Mouse (Mus musculus) layer of hippocampus, postnatal 10 days (tissue): Measurements from ENCODE around the gene Pdgfb. TPM values are rescaled to one million over a fixed set of nuclear protein-coding genes. Genes with fewer than 3 reads are reported as not detected.

Experiments used
- DNase-seq, 2 experiments: peaks; one replicate each; pipeline ENCODE4 v3.0.0; 2021; ENCODE audit warnings: low spot score in 2 of 2
- total RNA-seq, 2 experiments: library from RNA; stranded (reverse); gene quantifications; 2 replicates each; pipeline ENCODE4 v1.2.3; 2021

The Pdgfb gene
- total RNA-seq, 2 experiments from 2014 or later = 51.3 to 51.6 TPM

GRCm38 (mm10) chr15:80035341-80035885, 20.6 kb upstream of the Pdgfb start:
- DNase-seq = no peak

DNA sequence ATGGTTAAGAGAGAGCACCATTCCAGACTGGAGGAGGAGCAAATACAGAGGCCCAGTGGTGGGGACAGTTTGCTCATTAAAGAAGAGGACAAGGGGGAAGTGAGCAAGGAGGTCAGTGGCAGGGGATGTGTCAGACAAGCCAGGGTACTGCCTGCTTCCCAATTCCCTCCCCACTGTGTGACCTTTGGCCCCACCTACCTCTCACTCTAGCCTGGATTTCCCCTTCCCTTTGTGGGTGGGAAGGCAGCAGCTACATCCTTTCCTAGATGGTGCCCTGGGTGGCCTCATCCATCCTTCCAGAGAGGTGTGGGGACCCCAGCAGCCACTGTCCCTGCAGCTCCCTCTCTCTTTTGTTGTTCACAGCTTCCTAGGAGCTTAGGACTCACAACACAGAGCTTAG, 20.1 kb upstream of the Pdgfb start:
- DNase-seq = no peak

GRCm38 (mm10) chr15:80034366-80034765, 19.6 kb upstream of the Pdgfb start:
- DNase-seq = no peak

DNA sequence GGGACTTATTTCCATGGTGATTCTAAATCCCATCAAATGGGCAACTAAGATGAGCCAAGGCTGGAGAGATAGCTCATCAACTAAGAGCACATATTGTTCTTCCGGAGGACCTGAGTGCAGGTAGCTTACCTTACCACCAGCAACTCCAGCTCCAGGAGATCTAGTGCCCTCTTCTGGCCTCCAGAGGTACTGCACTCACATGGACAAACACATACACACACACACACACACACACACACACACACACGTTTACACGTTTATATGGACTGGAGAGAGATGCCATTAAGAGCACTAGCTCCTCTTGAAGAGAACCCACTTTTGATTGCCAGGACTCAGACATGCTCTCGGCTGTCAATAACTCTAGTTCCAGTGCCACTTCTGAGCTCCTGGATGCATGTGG, 16.4 kb upstream of the Pdgfb start:
- no peak for DNase-seq

- DNase-seq = no peak
These were observed 15.6 kb upstream of the Pdgfb start for GRCm38 (mm10) chr15:80030399-80030798.

DNA sequence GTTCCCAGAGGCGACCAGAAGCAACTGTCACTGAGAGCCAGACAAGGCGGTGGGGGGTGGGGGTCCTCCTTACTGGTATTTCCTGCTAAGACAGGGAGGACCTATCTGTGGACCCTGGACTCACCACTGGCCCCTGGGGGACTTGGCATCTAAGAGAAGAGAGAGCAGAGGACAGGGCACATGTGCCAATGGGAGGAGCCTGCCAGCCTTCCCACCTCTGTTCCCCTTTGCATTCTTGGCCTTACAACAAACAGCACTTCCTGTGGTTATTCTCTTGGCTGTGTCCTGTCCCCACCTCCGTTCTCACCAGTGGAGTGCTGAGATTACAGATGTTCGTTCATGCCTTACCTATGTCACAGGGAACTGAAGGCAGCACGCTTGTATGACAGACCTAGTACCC, 14.1 kb upstream of the Pdgfb start:
- DNase-seq = no peak

GRCm38 (mm10) chr15:80026689-80027353, 12.0 kb upstream of the Pdgfb start:
- peak; percentile 34 to 51 for DNase-seq

- DNase-seq = no peak
These were observed 11.3 kb upstream of the Pdgfb start for GRCm38 (mm10) chr15:80026061-80026460.

GRCm38 (mm10) chr15:80025615-80026014, 10.8 kb upstream of the Pdgfb start:
- DNase-seq = no peak

DNA sequence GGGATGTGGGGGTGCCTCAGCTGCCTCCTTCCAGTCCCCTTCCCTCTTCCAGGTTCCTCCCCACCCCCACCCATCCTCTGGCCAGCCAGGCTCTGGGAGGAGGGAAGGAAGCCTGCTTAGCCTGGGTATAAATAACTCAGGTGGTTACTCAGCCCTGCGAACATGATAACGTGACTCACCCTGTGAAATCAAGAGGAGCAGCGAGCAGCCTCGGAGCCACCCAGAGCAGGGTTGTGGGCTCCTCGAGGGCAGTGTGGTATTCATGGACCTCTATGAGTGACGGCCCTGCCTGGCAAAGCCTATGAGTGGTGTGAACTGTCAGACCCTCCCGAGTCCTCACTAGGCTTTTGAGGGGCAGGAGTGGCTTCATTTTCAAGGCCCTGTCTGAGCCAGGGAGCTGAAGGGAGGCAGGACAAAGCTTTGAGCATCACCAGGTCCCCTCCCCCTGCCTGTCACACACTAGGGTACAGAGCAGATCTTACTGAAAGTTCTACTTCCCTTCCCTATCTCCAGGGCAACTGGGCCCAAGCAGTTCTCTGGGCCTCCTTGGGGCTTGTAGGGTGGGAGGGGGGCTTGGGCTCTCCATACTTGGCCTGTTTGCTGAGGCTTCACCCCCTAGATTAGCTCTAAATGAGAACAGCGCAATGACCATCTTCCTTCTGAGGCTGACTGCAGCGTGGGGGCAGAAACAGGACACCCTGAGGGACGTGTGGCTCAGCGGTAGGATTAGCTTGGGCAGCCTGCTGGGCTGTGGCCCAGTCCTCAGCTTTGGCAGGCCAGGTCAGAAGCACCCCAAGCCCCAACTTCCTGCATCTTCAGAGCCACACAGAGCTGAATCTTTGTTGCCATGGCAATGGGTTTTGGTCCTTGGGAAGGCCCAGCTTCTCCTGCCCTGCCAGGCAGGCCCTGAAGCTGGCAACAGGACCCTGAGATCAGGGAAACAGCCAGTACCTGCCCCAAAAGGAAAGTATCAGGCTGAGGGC, 9.8 kb upstream of the Pdgfb start:
- DNase-seq = no peak

GRCm38 (mm10) chr15:80020516-80020915, 5.7 kb upstream of the Pdgfb start:
- DNase-seq = no peak

GRCm38 (mm10) chr15:80019625-80020024, 4.8 kb upstream of the Pdgfb start:
- no peak for DNase-seq

GRCm38 (mm10) chr15:80019220-80019619, 4.4 kb upstream of the Pdgfb start:
- DNase-seq = no peak

DNA sequence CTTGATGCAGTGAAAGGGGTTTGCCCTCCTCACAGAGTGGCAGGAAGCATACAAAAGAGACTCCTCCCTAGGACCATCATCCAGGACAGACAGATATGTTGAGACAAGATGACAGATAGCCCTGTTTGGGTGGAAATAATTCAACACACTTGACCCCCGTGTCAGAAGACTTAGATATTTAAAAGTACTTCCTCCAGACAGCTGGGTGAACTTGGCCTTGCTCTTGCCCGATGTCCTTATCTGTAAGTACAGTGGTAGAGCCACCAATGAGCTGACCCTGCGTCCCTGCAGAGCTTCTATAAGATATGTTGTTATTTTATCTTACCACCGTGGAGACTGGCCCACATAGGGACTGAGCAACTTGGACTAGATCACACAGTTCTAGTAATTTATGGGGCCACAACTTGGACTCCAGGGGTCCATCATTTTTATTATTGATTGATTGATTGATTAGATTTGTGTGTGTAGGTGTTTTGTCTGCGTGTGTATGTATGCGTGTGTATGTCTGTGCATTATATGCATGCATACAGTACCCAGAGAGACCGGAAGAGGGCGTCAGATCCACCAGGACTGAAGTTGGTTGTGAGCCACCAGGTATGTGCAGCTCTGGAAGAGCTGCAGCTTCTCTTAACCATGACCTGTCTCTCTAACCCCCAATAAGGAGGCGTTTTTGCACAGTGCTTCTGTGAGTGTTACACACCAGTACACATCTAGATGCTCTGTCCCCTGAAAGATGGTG, 2.0 kb upstream of the Pdgfb start:
- no peak for DNase-seq

- DNase-seq = peak; percentile 55 to 56
These were observed 605 bp upstream of the Pdgfb start for GRCm38 (mm10) chr15:80015211-80015952.

DNA sequence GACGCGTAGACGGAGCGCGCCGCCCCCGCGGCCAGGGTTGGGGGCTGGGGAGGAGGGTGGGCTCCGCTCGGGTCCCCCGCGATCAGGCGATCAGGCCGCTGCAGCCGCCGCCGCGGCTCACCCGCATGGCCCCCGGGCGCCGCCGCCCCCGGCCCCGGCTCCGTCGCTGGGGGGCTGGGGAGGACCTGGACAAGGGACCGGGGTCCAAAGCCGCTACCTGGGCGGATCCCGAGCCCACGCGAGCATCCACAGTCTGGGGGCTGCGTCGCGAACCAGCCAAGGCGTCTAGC, 801 bp downstream of the Pdgfb start:
- peak in 1 of 2 experiments; percentile 49 for DNase-seq

GRCm38 (mm10) chr15:80013256-80014030, 1.3 kb downstream of the Pdgfb start:
- DNase-seq = no peak

DNA sequence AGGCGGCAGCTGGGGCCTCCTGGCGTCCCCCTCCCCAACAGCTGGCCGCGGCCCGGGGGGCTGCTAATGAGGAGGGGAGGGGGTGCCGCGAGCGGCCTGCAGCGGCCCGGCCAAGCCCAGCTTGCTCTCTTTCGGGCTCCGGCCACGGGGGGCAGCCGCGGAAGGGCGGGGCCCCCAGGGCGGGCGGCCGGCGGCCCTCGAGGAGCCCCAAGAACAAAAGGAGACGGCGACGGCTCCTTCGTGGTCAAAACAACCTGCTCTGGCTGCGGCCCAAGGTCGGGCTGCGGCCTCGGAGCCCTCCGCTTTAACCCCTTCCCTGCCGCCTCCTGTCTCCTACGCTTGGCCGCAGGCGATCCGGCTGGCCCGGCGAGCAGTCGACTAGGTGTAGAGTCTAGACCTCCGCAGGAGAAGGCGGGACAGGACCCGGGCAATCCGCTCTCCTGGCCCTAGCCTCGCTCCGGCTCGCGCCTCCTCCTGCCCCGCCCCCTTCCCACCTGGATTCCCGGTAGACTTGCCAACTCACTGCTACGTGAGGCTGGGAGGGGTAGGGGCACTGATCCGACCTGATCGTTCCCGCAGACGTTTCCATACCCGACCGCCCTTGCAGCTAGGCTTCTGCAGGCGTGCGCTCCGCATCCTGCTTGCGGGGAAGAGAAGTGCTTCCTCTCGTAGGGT, 2.1 kb downstream of the Pdgfb start:
- peak; percentile 58 to 69 for DNase-seq

- peak; percentile 79 to 81 for DNase-seq
These were observed 2.8 kb downstream of the Pdgfb start for GRCm38 (mm10) chr15:80011778-80012526.
